Comparison of ENCODE assay signal across 12 mouse cellular contexts in the genomic region with DNA sequence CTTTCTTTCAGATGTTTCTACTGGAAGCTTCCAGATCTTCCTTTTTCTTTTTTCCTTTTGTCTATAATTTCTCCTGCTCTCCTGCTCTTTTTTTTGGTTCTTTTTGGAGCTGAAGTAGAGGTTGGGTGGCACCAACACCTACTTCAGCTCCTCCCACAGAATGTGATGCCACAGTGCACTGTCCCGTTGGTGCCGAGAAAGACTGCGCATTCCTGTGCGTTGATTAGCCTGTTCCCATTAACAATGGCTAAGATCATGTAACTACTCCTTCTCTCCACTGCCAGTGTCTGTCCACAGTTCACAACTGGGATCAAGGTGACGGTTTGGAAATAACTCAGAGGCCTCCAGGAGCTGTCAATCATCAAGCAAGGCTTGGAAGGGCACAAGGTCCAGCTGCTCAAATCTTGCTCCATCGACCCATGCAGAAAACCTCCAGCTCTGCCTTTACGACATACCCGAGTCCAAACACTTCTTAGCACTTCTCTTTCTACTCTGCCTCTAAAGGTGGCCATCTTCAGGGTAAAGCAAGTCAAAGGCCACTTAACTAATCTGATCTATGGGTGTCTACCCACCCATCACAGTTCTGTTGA.
DNase-seq lines count a peak whose midpoint lies in the region; ATAC-seq lines count a peak whose summit lies in the region.
"Had no signal": no experiment of that assay in that cellular context is flagged by ENCODE, and none has a peak within 500 bp of the region (broad histone marks: within the 10 kb centered on the region; RNA-seq: fewer than 3 reads in every experiment).

No protein-coding gene starts in this region.

- 36% methylated on average over 8 of the region's 8 CpGs for WGBS in forebrain, embryonic 12.5 days
- WGBS in forebrain, embryonic 15.5 days, result 35% methylated on average over 8 of the region's 8 CpGs
- WGBS in midbrain, embryonic 15.5 days, result 21% methylated on average over 8 of the region's 8 CpGs

- H3K36me3 ChIP-seq in forebrain, embryonic 12.5 days (replicated peaks), result 0 out of 2 replicates have a peak, but pooled peaks cover 3% of the 10 kb centered on the region
- no peaks in the 10 kb centered on the region for H3K36me3 ChIP-seq in forebrain, embryonic 15.5 days
- H3K36me3 ChIP-seq in megakaryocyte, embryonic 14.5 days (replicated peaks; ENCODE audit: low read length), result no peaks in the 10 kb centered on the region
- no peaks in the 10 kb centered on the region for H3K36me3 ChIP-seq in midbrain, embryonic 15.5 days (replicated peaks)

- H3K9ac ChIP-seq in forebrain, embryonic 12.5 days, result no peak overlapping the region
- H3K9ac ChIP-seq in forebrain, embryonic 15.5 days (replicated peaks), result no peak overlapping the region
- no peak overlapping the region for H3K9ac ChIP-seq in midbrain, embryonic 15.5 days
- H3K9ac ChIP-seq: neural tube, embryonic 12.5 days had no signal

- no peak overlapping the region for H3K4me3 ChIP-seq in forebrain, embryonic 12.5 days (replicated peaks)
- H3K4me3 ChIP-seq in forebrain, embryonic 15.5 days, result no peak overlapping the region
- peak overlapping the region; percentile 34 for H3K4me3 ChIP-seq in megakaryocyte, embryonic 14.5 days (replicated peaks)
- no peak overlapping the region for H3K4me3 ChIP-seq in midbrain, embryonic 15.5 days
- H3K4me3 ChIP-seq: layer of hippocampus, adult 2 months; neural tube, embryonic 12.5 days had no signal

- H3K4me2 ChIP-seq in forebrain, embryonic 12.5 days, result no peak overlapping the region
- no peak overlapping the region for H3K4me2 ChIP-seq in forebrain, embryonic 15.5 days (replicated peaks)
- no peak overlapping the region for H3K4me2 ChIP-seq in midbrain, embryonic 15.5 days
- H3K4me2 ChIP-seq: neural tube, embryonic 12.5 days had no signal

- no peaks in the 10 kb centered on the region for H3K9me3 ChIP-seq in forebrain, embryonic 12.5 days
- H3K9me3 ChIP-seq in forebrain, embryonic 15.5 days, result no peaks in the 10 kb centered on the region
- H3K9me3 ChIP-seq in megakaryocyte, embryonic 14.5 days, result no peaks in the 10 kb centered on the region
- no peaks in the 10 kb centered on the region for H3K9me3 ChIP-seq in midbrain, embryonic 15.5 days
- H3K9me3 ChIP-seq: neural tube, embryonic 12.5 days had no signal

- peak; percentile 57; the same call in 1 of the 2 replicates for ATAC-seq in forebrain, embryonic 12.5 days (ENCODE audit: low FRiP score)
- ATAC-seq in forebrain, embryonic 15.5 days (replicated peaks), result no peak
- no peak for ATAC-seq in megakaryocyte, adult 5-6 weeks (ENCODE audit: poor library complexity, severe bottlenecking)
- no peak for ATAC-seq in midbrain, embryonic 15.5 days (replicated peaks)

- H3K27ac ChIP-seq in forebrain, embryonic 12.5 days, result no peak overlapping the region
- no peak overlapping the region for H3K27ac ChIP-seq in forebrain, embryonic 15.5 days (replicated peaks)
- H3K27ac ChIP-seq in midbrain, embryonic 15.5 days, result peak overlapping the region; percentile 51; the same call in 1 of the 2 replicates
- H3K27ac ChIP-seq: layer of hippocampus, adult 2 months; neural tube, embryonic 12.5 days had no signal

- H3K27me3 ChIP-seq in forebrain, embryonic 12.5 days, result peaks cover 19% of the 10 kb centered on the region; the same call in 1 of the 2 replicates
- H3K27me3 ChIP-seq in forebrain, embryonic 15.5 days, result no peaks in the 10 kb centered on the region
- H3K27me3 ChIP-seq in megakaryocyte, embryonic 14.5 days (replicated peaks), result peaks cover 71% of the 10 kb centered on the region
- 0 out of 2 replicates have a peak, but pooled peaks cover 3% of the 10 kb centered on the region for H3K27me3 ChIP-seq in midbrain, embryonic 15.5 days (replicated peaks)
- H3K27me3 ChIP-seq: neural tube, embryonic 12.5 days had no signal

- peak; percentile 77 to 89 for DNase-seq in kidney, adult 8-10 months
- no peak for DNase-seq in left cerebral cortex, adult 9 months (ENCODE audit: low spot score in 2 of 2)
- DNase-seq in ovary, postnatal 36 days (ENCODE audit: low spot score), result no peak
- DNase-seq: cerebellum, postnatal 36 days; liver had no signal

- peaks cover 48% of the 10 kb centered on the region for H3K4me1 ChIP-seq in forebrain, embryonic 12.5 days
- peaks cover 28% of the 10 kb centered on the region for H3K4me1 ChIP-seq in forebrain, embryonic 15.5 days
- peaks cover 18% of the 10 kb centered on the region for H3K4me1 ChIP-seq in megakaryocyte, embryonic 14.5 days
- peaks cover 23% of the 10 kb centered on the region for H3K4me1 ChIP-seq in midbrain, embryonic 15.5 days

Comparison
In these comparisons a context has a peak if more than half of its experiments do, and no peak if none do; other contexts are left out.
1. DNase-seq: peak in kidney, adult 8-10 months (2 of 2); none in left cerebral cortex, adult 9 months (0 of 2) and ovary, postnatal 36 days (single experiment).